Mouse (Mus musculus) thymus, adult 2 months (tissue): ENCODE results near the gene Slc13a3.

ENCODE experiments used
- CTCF ChIP-seq: fragments of 200-500 bp; IDR thresholded peaks from 2 replicates; pipeline ENCODE4 v1.5.1; 2012; ENCODE audit warnings: mild to moderate bottlenecking, control low read depth, low read length, moderate library complexity, borderline replicate concordance; ENCODE audit not compliant: control insufficient read depth, poor library complexity, insufficient read depth; ENCODE audit errors: extremely low read depth
- POLR2A ChIP-seq: fragments of 200-500 bp; IDR thresholded peaks from 2 replicates; pipeline ENCODE4 v1.6.1; 2012; ENCODE audit warnings: mild to moderate bottlenecking, low read length, control low read depth, moderate library complexity; ENCODE audit not compliant: control insufficient read depth, poor library complexity, insufficient read depth; ENCODE audit errors: extremely low read depth

- TF ChIP-seq POLR2A: no peak
- no peak for TF ChIP-seq CTCF
These were observed 93.0 kb downstream of the Slc13a3 start for GRCm38 (mm10) chr2:165380050-165380449.
